Mouse (Mus musculus): ENCODE data around the gene Prkacb. TPM values are rescaled to one million over a fixed set of nuclear protein-coding genes. Genes with fewer than 3 reads are reported as not detected.

The Prkacb gene
- polyA plus RNA-seq, 1 experiment from 2014 or later = 53.5 TPM

DNA sequence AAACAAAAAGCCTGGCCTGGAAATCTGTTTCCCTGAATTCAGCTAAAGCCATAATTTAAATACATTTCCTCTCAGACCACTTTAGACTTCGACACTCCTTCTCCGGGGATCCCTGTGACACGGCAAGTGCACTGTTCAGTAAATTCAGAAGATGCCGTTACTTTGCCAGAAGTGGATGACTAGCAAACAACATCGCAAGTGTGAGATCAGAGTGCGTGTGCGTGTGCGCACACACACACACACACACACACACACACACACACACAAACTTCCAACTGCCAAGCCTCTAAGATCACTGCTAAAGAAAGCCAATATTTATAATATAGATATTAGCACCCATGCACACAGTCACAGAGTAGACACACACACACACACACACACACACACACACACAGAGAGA lies 131.1 kb downstream of the Prkacb start:
- no peak overlapping the region; the same call in 1 of the 2 replicates for H3K9ac ChIP-seq (ENCODE audit: low read length)
- no peak overlapping the region; the same call in 1 of the 2 replicates for H3K4me3 ChIP-seq (ENCODE audit: low read length)
- no peak for ATAC-seq (replicated peaks; ENCODE audit: extremely low read depth, insufficient read depth, low FRiP score)

GRCm38 (mm10) chr3:146680625-146681024 lies 132.2 kb downstream of the Prkacb start:
- H3K4me3 ChIP-seq (ENCODE audit: low read length) = no peak overlapping the region
- H3K4me1 ChIP-seq (ENCODE audit: control insufficient read depth, insufficient read depth, low read length) = peaks cover 17% of the 10 kb centered on the region
- H3K4me2 ChIP-seq (ENCODE audit: low read depth, low read length) = no peak overlapping the region
- no peaks in the 10 kb centered on the region for H3K9me3 ChIP-seq (replicated peaks; ENCODE audit: control insufficient read depth, low read length)
- H3K9ac ChIP-seq (ENCODE audit: low read length) = no peak overlapping the region
- H3K27ac ChIP-seq (ENCODE audit: low read length) = no peak overlapping the region
- H3K27me3 ChIP-seq (ENCODE audit: control insufficient read depth, insufficient read depth, low read length) = no peaks in the 10 kb centered on the region
- no peaks in the 10 kb centered on the region for H3K36me3 ChIP-seq (ENCODE audit: control insufficient read depth, insufficient read depth)
- WGBS = 88% methylated on average over 13 of the region's 13 CpGs
- no peak for ATAC-seq (replicated peaks; ENCODE audit: extremely low read depth, insufficient read depth, low FRiP score)

More for the DNA sequence above, 131.1 kb downstream of the Prkacb start:
- peak overlapping the region; percentile 41; the same call in 1 of the 2 replicates for H3K27ac ChIP-seq (ENCODE audit: low read length)
- H3K4me1 ChIP-seq (ENCODE audit: control insufficient read depth, insufficient read depth, low read length) = peaks cover 26% of the 10 kb centered on the region
- no peaks in the 10 kb centered on the region for H3K9me3 ChIP-seq (replicated peaks; ENCODE audit: control insufficient read depth, low read length)
- H3K36me3 ChIP-seq (ENCODE audit: control insufficient read depth, insufficient read depth) = no peaks in the 10 kb centered on the region
- no peaks in the 10 kb centered on the region for H3K27me3 ChIP-seq (ENCODE audit: control insufficient read depth, insufficient read depth, low read length)
- 54% methylated on average over 8 of the region's 8 CpGs for WGBS
- peak overlapping the region; percentile 53 for H3K4me2 ChIP-seq (ENCODE audit: low read depth, low read length)

DNA sequence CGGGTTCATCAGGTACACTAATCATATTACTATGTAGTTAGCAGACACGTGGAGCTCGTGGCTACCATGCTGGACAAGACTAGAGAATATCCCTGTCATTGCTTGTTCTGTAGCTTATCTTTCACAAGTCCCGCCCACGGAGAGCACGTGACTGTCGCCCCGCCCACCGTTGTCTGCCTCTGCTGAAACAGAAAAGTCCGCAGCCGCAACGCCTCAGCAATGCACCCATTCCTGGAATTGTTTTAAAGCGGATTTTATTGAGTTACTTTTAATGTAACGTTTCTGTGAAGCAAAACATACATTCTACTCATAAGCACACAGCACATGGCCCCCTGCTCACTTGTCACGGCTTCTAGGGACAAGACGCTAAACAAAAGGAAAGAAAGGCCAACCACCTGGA lies 133.1 kb downstream of the Prkacb start:
- Histone ChIP-seq H3K4me2 (ENCODE audit: low read depth, low read length) (no peak overlapping the region), H3K4me1 (ENCODE audit: control insufficient read depth, insufficient read depth, low read length) (peaks cover 14% of the 10 kb centered on the region), H3K9ac (ENCODE audit: low read length) (no peak overlapping the region), H3K27ac (ENCODE audit: low read length) (no peak overlapping the region), H3K4me3 (ENCODE audit: low read length) (no peak overlapping the region), H3K9me3 (replicated peaks; ENCODE audit: control insufficient read depth, low read length) (no peaks in the 10 kb centered on the region), H3K36me3 (ENCODE audit: control insufficient read depth, insufficient read depth) (no peaks in the 10 kb centered on the region), H3K27me3 (ENCODE audit: control insufficient read depth, insufficient read depth, low read length) (no peaks in the 10 kb centered on the region)
- ATAC-seq (replicated peaks; ENCODE audit: extremely low read depth, insufficient read depth, low FRiP score) = no peak
- 90% methylated on average over 16 of the region's 16 CpGs for WGBS

Other genes starting within 250 kb of the Prkacb start
- gene Uox, start 242.6 kb downstream of the Prkacb start, polyA plus RNA-seq (2015; fragmentation: Nextera tagmentation; extraction: Ambion mirVana) = 0.13 and 0.34 TPM in 2 replicates
- not detected in 2 replicates for gene Dnase2b, start 197.4 kb downstream of the Prkacb start, polyA plus RNA-seq (2015; fragmentation: Nextera tagmentation; extraction: Ambion mirVana)
- 0.17 and 0.28 TPM in 2 replicates for gene 4930503B20Rik, start 161.7 kb downstream of the Prkacb start, polyA plus RNA-seq (2015; fragmentation: Nextera tagmentation; extraction: Ambion mirVana)
- 2.2 and 2.4 TPM in 2 replicates for gene Samd13, start 127.4 kb downstream of the Prkacb start, polyA plus RNA-seq (2015; fragmentation: Nextera tagmentation; extraction: Ambion mirVana)
- gene Ttll7, start 39.4 kb upstream of the Prkacb start, polyA plus RNA-seq (2015; fragmentation: Nextera tagmentation; extraction: Ambion mirVana) = 1.2 and 1.4 TPM in 2 replicates

Measured in heart, embryonic 16.5 days (tissue).